Mouse (Mus musculus) MEL (cell line): ENCODE results near the gene Acss1. TPM values are rescaled to one million over a fixed set of nuclear protein-coding genes. Genes with fewer than 3 reads are reported as not detected.

Experiments
- DNase-seq: peaks from one replicate; pipeline ENCODE4 v3.0.0; 2011; ENCODE audit warnings: low read depth, low spot score
- H3K27ac ChIP-seq: 2 replicates; pipeline ENCODE4 v1.5.1; 2012; ENCODE audit warnings: low read depth, mild to moderate bottlenecking, control low read depth, low read length, moderate library complexity; ENCODE audit not compliant: control insufficient read depth
- H3K27me3 ChIP-seq, 2 experiments: fragments of 150-350 bp in 1 of 2; sonication (generic) in 1 of 2; 2 replicates each; pipeline ENCODE4 v1.6.1; 2012; ENCODE audit warnings: low read length in 2 of 2, mild to moderate bottlenecking in 2 of 2, improper control_type of control experiment in 1 of 2, moderate library complexity in 1 of 2; ENCODE audit not compliant: insufficient read depth in 2 of 2, control insufficient read depth in 1 of 2
- H3K36me3 ChIP-seq, 2 experiments: 2 replicates each; pipeline ENCODE4 v1.6.1; 2012 to 2014; ENCODE audit warnings: low read length in 2 of 2, improper control_type of control experiment in 1 of 2, inconsistent platforms in 1 of 2, mild to moderate bottlenecking in 1 of 2; ENCODE audit not compliant: insufficient read depth in 2 of 2, control insufficient read depth in 1 of 2
- H3K4me1 ChIP-seq, 2 experiments: fragments of 150-350 bp in 1 of 2; sonication (generic) in 1 of 2; 2 replicates each; pipeline ENCODE4 v1.6.1; 2012; ENCODE audit warnings: low read length in 2 of 2, improper control_type of control experiment in 1 of 2, mild to moderate bottlenecking in 1 of 2; ENCODE audit not compliant: insufficient read depth in 2 of 2, control insufficient read depth in 1 of 2
- H3K4me3 ChIP-seq, 2 experiments: fragments of 150-350 bp in 1 of 2; sonication (generic) in 1 of 2; 2 replicates each; pipeline ENCODE4 v1.5.1; 2012; ENCODE audit warnings: low read depth in 2 of 2, low read length in 2 of 2, mild to moderate bottlenecking in 2 of 2, moderate library complexity in 2 of 2, control low read depth in 1 of 2, improper control_type of control experiment in 1 of 2; ENCODE audit not compliant: control insufficient read depth in 1 of 2, insufficient read depth in 1 of 2
- H3K79me2 ChIP-seq: 2 replicates; pipeline ENCODE4 v1.6.1; 2012; ENCODE audit warnings: mild to moderate bottlenecking, low read length, moderate library complexity; ENCODE audit not compliant: control insufficient read depth, poor library complexity, insufficient read depth
- H3K9ac ChIP-seq: 2 replicates; pipeline ENCODE4 v1.6.1; 2012; ENCODE audit warnings: low read depth, mild to moderate bottlenecking, control low read depth, low read length, moderate library complexity; ENCODE audit not compliant: control insufficient read depth, poor library complexity, severe bottlenecking
- H3K9me3 ChIP-seq: fragments of 150-350 bp; sonication (generic); replicated peaks from 2 replicates; pipeline ENCODE4 v1.6.1; 2012; ENCODE audit warnings: mild to moderate bottlenecking, low read length, improper control_type of control experiment, moderate library complexity; ENCODE audit not compliant: insufficient read depth
- CTCF ChIP-seq, 3 experiments: IDR thresholded peaks in 2 of 3; conservative IDR thresholded peaks in 1 of 3; 2 replicates each; pipeline ENCODE4 v1.5.1; 2011 to 2012; ENCODE audit warnings: low read length in 3 of 3, low read depth in 2 of 3, mild to moderate bottlenecking in 2 of 3, improper control_type of control experiment in 1 of 3, inconsistent platforms in 1 of 3, mixed read lengths in 1 of 3, moderate library complexity in 1 of 3; ENCODE audit not compliant: control insufficient read depth in 1 of 3, insufficient read depth in 1 of 3, poor library complexity in 1 of 3, severe bottlenecking in 1 of 3
- E2F4 ChIP-seq: IDR thresholded peaks from 2 replicates; pipeline ENCODE4 v1.6.1; 2011; ENCODE audit warnings: low read depth, low read length, improper control_type of control experiment, borderline replicate concordance
- ELF1 ChIP-seq: IDR thresholded peaks from 2 replicates; pipeline ENCODE4 v1.6.1; 2014; ENCODE audit warnings: low read depth, mild to moderate bottlenecking, inconsistent platforms, low read length, improper control_type of control experiment, moderate library complexity
- GABPA ChIP-seq: IDR thresholded peaks from 2 replicates; pipeline ENCODE4 v1.6.1; 2012; ENCODE audit warnings: low read depth, mild to moderate bottlenecking, inconsistent platforms, low read length, improper control_type of control experiment, moderate library complexity
- KAT2A ChIP-seq: conservative IDR thresholded peaks from 2 replicates; pipeline ENCODE4 v1.6.1; 2012; ENCODE audit warnings: low read depth, low read length, improper control_type of control experiment, inconsistent platforms
- MAX ChIP-seq: IDR thresholded peaks from 2 replicates; pipeline ENCODE4 v1.6.1; 2011; ENCODE audit warnings: low read length, improper control_type of control experiment
- MAZ ChIP-seq: IDR thresholded peaks from 2 replicates; pipeline ENCODE4 v1.6.1; 2012; ENCODE audit warnings: low read depth, mild to moderate bottlenecking, inconsistent platforms, low read length, improper control_type of control experiment
- MYB ChIP-seq: IDR thresholded peaks from 2 replicates; pipeline ENCODE4 v1.6.1; 2011; ENCODE audit warnings: mild to moderate bottlenecking, low read depth, low read length, improper control_type of control experiment
- NELFE ChIP-seq: IDR thresholded peaks from 2 replicates; pipeline ENCODE4 v1.6.1; 2011; ENCODE audit warnings: low read depth, low read length, improper control_type of control experiment
- POLR2AphosphoS5 ChIP-seq: IDR thresholded peaks from 2 replicates; pipeline ENCODE4 v1.6.1; 2012; ENCODE audit warnings: low read depth, borderline replicate concordance, mild to moderate bottlenecking, inconsistent platforms, low read length, moderate library complexity, mixed read lengths
- SMC3 ChIP-seq: IDR thresholded peaks from 2 replicates; pipeline ENCODE4 v1.6.1; 2011; ENCODE audit warnings: low read depth, low read length, improper control_type of control experiment
- TBP ChIP-seq: IDR thresholded peaks from 2 replicates; pipeline ENCODE4 v1.8.0; 2011; ENCODE audit warnings: low read depth, low read length, improper control_type of control experiment
- USF2 ChIP-seq, 2 experiments: IDR thresholded peaks; 2 replicates each; pipeline ENCODE4 v1.6.1; 2011 to 2012; ENCODE audit warnings: improper control_type of control experiment in 2 of 2, low read length in 2 of 2, borderline replicate concordance in 1 of 2, inconsistent platforms in 1 of 2, low read depth in 1 of 2, mild to moderate bottlenecking in 1 of 2; ENCODE audit not compliant: insufficient read depth in 1 of 2
- ZC3H11A ChIP-seq: IDR thresholded peaks from 2 replicates; pipeline ENCODE4 v1.6.1; 2012; ENCODE audit warnings: low read depth, mild to moderate bottlenecking, inconsistent platforms, low read length, improper control_type of control experiment
- ZKSCAN1 ChIP-seq: IDR thresholded peaks from 2 replicates; pipeline ENCODE4 v1.6.1; 2012; ENCODE audit warnings: low read depth, mild to moderate bottlenecking, inconsistent platforms, low read length, improper control_type of control experiment, moderate library complexity
- ZNF384 ChIP-seq: IDR thresholded peaks from 2 replicates; pipeline ENCODE4 v1.6.1; 2012; ENCODE audit warnings: low read depth, mild to moderate bottlenecking, inconsistent platforms, low read length, improper control_type of control experiment
- polyA plus RNA-seq, 2 experiments: library from polyadenylated mRNA; stranded (reverse) in 1 of 2; unstranded in 1 of 2; fragments of >175 nt in 1 of 2; fragments of >200 nt in 1 of 2; gene quantifications; 2 replicates each; pipeline versions ENCODE4 v1.2.1 to v1.2.4; 2012; ENCODE audit warnings: low replicate concordance in 2 of 2, low read depth in 1 of 2; ENCODE audit not compliant: insufficient read length in 2 of 2, insufficient read depth in 1 of 2, missing spikeins in 1 of 2
- total RNA-seq: library from RNA; depleted of rRNA; stranded (reverse); fragments of 300-350 nt; gene quantifications from 2 replicates; pipeline ENCODE4 v1.2.3, GENCODE M21; 2012

Gene Acss1
- total and polyA plus RNA-seq, 3 experiments: 10.2 to 22.6 TPM; not detected in 1

GRCm38 (mm10) chr2:150576256-150576655, 92.0 kb downstream of the Acss1 start:
- peaks cover 6 to 9% of the 10 kb centered on the region in 2 experiments for H3K4me1 ChIP-seq
- no peak for DNase-seq
- H3K36me3 ChIP-seq: peaks cover 0 to 7% of the 10 kb centered on the region in 2 experiments; a peak in 3 of 4 replicates
- no peak overlapping the region for H3K4me3 ChIP-seq
- no peaks in the 10 kb centered on the region for H3K9me3 ChIP-seq
- no peak overlapping the region for H3K9ac ChIP-seq
- H3K27me3 ChIP-seq: no peaks in the 10 kb centered on the region
- no peaks in the 10 kb centered on the region for H3K79me2 ChIP-seq
- no peak overlapping the region for H3K27ac ChIP-seq
- TF ChIP-seq TBP (no peak), MAZ (no peak)

DNA sequence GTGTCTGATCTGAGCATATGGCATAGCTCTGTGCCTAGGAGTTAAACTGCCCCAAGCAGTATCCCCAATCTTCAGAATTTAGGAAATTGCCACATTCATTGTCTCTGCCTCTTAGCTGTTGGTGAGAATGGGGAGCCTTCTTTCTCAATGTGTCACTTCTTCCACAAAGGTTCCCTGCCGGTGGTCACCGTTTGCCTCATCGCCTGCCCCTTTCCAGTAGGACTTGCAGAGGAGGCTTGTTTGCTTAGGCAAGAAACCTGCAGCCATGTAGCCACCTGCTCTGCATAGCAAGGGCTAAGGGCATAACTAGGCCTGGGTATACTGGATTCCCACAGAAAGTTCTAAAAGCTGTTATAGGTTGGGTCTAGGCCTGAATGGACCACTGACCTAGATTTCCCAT, 95.8 kb downstream of the Acss1 start:
- Histone ChIP-seq H3K27me3 (no peaks in the 10 kb centered on the region), H3K79me2 (no peaks in the 10 kb centered on the region), H3K4me1 (peaks cover 15 to 27% of the 10 kb centered on the region in 2 experiments), H3K9me3 (no peaks in the 10 kb centered on the region), H3K27ac (no peak overlapping the region), H3K36me3 (peaks cover 0 to 18% of the 10 kb centered on the region in 2 experiments; a peak in 2 of 4 replicates), H3K9ac (no peak overlapping the region), H3K4me3 (no peak overlapping the region)
- TF ChIP-seq SMC3 (no peak), MAX (no peak), ZC3H11A (no peak), NELFE (no peak), ZNF384 (no peak), E2F4 (no peak), USF2 (IDR thresholded peaks at IDR 0.05; ENCODE audit: borderline replicate concordance in 1 of 2, insufficient read depth in 1 of 2, low read depth in 1 of 2, low read length in 2 of 2) (no peak), POLR2AphosphoS5 (no peak), GABPA (no peak), ZKSCAN1 (no peak), MYB (no peak), CTCF (IDR thresholded peaks at IDR 0.05 in 2 of 3, conservative IDR thresholded peaks at IDR 0.05 in 1 of 3; ENCODE audit: control insufficient read depth in 1 of 3, insufficient read depth in 1 of 3, low read depth in 2 of 3, low read length in 3 of 3, poor library complexity in 1 of 3, severe bottlenecking in 1 of 3) (no peak), KAT2A (no peak), TBP (no peak), ELF1 (no peak)
- no peak for DNase-seq
